Mouse (Mus musculus) lung, postnatal 14 days (tissue): ENCODE results near the gene Klf3.

ENCODE experiments used
- DNase-seq: peaks from one replicate; pipeline ENCODE4 v3.0.0; 2021

Klf3 gene

GRCm38 (mm10) chr5:64802795-64803719 is at the start of gene Klf3:
Klf3 (plus strand) TSS chr5:64803388.
- peak; percentile 95 for DNase-seq

DNA sequence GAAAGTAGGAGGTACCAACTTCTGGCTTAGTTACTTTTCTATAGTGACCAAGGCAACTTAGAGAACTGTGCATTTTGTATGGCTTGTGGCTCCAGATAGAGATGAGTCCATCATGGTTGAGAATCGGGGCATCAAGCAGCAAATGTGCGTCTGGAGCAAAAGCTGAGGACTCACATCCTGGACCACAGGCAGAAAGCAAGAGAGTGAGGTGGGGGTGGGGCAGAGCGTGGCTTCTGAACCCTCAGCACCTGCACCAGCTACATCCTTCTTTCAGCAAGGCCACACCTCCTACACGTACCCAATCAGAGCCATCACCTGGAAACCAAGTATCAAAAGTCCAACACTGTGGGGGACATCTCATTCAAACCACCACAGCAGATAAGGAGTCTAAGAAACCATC is 40.9 kb upstream of the Klf3 start:
- no peak for DNase-seq

DNA sequence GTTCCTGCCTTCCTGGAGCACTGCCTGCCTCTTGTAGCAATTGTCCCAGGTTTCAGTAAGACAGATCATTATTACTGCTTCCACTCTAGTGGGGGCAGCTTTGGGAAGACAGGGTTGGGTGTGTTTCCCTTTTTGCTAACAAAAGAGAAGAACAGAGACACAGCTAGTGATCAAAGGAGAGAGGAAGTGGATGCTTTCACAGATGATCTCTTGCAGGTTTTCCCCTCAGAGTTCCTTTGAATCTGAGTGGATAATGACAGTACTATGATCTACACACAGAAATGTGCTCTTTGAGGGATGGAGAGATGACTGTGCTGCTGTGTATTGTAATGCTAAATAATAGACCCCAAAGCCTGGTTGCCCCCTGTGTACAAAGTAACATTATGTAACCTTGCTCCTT is 38.7 kb upstream of the Klf3 start:
- no peak for DNase-seq

- DNase-seq = no peak
Observed at GRCm38 (mm10) chr5:64765765-64766164, 37.4 kb upstream of the Klf3 start.

DNA sequence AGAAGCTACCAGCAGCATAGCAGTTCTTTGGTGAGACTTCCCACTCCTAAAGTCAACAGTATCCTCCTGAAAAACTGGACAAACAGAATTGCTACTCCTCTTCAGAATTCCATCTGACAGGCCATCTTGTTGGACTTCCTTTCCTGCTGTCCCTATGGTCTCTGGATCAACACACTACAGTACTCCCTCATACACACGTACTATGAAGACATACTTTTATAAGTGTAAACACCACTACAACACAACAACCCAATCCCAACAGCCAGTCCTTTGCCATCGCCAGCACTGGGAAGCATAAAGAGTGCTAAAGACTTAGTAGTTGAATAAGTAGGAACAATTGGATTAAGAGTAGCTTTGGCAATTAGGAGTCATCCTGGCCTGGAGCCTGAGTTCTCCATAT is 36.6 kb upstream of the Klf3 start:
- no peak for DNase-seq

GRCm38 (mm10) chr5:64771619-64772018 is 31.6 kb upstream of the Klf3 start:
- DNase-seq = no peak

GRCm38 (mm10) chr5:64778211-64778610 is 25.0 kb upstream of the Klf3 start:
- no peak for DNase-seq

DNA sequence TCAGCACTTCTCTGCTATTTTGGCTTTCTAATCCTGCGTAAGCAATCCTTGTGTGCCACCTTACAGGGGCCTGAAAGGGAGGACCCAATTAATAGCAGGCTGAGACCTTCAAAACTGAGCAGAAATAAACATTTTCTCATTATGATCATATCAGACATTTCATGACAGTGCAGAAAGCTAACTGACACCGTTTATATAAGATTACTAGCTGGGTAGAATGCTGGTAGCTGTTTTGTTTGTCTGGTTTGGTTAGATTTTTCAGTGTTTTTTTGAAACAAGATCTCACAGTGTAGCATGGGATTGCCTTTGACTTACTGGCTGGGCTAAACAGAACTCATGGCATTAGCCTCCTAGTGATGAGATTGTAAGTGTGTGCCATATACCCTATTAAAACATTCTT is 23.9 kb upstream of the Klf3 start:
- no peak for DNase-seq

DNA sequence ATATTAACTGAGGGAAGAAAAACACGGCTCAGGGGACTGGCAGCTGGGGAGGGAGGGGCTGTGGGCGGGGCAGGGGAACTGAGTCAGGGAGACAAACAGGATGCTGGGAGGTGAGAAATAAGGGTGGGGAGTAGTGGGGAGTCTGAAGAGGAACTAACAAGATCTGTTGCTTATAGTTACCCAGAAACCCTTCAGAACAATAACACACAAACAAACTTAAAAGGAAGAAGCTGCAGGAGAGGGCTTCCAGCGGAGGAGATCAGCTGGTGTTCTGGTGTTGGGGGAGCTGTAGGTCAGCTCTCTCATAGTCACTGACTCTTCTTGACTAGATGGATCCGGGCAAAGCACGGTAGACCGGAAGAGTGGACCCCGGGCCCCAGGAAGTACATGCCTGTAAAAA is 22.4 kb upstream of the Klf3 start:
- DNase-seq = peak; percentile 16

- no peak for DNase-seq
Observed at GRCm38 (mm10) chr5:64788175-64788574, 15.0 kb upstream of the Klf3 start.

GRCm38 (mm10) chr5:64798209-64798608 is 5.0 kb upstream of the Klf3 start:
- DNase-seq = no peak

GRCm38 (mm10) chr5:64801545-64801944 is 1.6 kb upstream of the Klf3 start:
- DNase-seq = no peak

- no peak for DNase-seq
Observed at GRCm38 (mm10) chr5:64802143-64802542, 1.0 kb upstream of the Klf3 start.

GRCm38 (mm10) chr5:64803720-64804462 is 703 bp downstream of the Klf3 start:
- DNase-seq = peak; percentile 58

- DNase-seq = no peak
Observed at GRCm38 (mm10) chr5:64805131-64805872, 2.1 kb downstream of the Klf3 start.

DNA sequence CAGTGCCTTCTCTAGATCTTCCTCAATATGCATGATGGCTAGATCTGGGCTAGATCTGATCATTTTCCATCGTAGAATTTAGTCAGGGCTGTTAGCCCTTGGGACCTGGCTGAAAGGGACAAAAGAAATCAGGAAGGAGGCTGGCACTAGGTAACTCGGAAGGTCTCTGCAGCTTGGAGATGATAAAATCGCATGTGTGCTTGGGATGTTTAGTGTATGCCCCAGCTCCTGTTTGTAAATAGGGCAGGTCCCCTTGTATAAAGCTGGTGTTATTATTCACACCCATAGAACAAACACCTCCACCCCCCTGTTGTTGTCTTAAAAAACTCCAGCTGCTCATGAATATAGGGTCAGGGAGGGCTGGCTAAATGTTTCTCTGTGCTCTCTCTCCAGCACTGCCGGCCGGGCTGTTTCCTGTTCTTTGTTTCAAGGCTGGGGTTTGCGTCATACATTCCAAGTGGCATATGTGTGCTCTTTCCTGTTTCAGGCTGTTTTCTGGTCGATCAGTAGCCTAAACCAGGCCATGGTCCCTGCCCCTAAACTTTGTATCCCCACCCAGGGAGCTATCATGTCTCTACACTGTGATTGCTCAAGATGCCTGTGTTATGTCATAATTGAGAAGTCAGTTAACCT is 2.8 kb downstream of the Klf3 start:
- DNase-seq = peak; percentile 80

- no peak for DNase-seq
Observed at GRCm38 (mm10) chr5:64806600-64806999, 3.4 kb downstream of the Klf3 start.

DNA sequence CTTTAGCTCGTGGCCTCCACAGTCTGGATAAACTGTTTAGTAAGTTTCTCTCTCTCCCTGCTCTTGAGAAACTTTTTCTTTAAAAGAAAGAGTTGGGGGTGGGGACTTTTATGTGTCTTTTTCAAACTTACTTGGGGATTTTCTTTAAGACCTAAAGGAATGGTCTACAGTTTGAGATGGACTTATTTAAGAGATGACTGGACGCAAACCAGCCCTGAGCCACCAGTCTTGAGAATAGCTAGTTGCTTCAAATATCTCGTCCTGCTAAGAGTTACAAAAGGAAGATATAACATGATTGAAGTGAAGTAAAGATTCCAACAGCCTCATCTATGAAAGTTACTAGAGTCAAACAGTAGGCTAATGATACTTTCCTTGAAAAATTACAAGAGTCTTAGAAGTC is 4.0 kb downstream of the Klf3 start:
- no peak for DNase-seq

DNA sequence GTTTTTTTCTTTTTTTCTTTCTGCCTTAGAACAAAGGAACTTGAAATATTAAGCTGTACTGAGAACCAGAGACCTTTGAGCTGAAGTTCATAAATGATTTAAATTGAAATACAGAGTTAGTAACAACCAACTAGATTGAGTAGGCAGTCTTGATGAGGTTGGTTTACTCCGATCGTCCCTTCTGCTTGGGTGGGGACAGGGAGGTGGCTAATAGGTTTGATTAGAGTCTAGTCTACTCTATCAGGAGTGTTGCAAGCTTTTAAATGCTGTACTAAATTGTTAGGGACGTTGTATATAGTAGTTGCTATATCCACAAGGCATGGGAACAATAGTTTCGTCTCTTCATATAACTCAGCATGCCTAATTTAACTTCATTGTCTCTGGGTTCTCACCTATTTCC is 4.4 kb downstream of the Klf3 start:
- DNase-seq = no peak

GRCm38 (mm10) chr5:64808106-64809010 is 5.2 kb downstream of the Klf3 start:
- DNase-seq = peak; percentile 58

- DNase-seq = peak; percentile 37
Observed at GRCm38 (mm10) chr5:64809257-64809656, 6.1 kb downstream of the Klf3 start.

GRCm38 (mm10) chr5:64809864-64810263 is 6.7 kb downstream of the Klf3 start:
- peak; percentile 63 for DNase-seq
